In the genomic region with DNA sequence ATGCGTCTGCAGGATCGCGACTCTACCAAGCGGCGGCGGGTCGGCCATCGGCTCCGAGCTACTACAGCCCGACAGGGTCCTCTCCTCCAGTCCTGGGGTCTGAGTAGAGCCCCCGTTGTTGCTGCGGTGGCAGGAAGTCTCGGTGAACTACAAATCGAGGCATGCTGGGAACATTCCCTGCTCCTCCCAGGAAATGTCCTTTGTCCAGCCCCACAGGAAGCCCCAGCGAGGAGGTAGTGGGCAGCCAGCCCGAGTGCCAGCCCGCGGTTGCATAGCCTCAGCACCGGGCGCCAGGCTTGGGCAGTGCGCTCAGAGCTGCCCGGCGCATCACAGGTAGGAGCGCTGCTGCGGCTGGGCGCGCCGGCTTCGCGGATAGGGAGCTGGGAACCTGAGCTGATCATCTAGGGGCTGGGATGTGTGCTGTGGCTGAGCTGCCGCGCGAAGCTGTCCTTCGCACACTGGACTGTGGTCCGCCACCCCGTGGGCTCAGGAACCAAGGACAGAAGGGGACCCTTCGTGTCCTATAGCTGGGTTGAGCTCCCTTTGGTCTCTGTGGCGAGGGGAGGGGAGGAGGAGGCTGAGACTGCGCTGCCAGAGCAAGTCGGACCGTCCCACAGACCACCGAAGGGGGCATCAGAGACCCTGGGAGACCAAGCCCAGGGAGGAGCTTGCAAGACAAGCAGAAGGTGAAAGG, we compare ENCODE assay signal across 8 mouse cellular contexts. TPM values are rescaled to one million over a fixed set of nuclear protein-coding genes. Genes with fewer than 3 reads are reported as not detected.
DNase-seq lines count a peak whose midpoint lies in the region; ATAC-seq and TF ChIP-seq lines count a peak whose summit lies in the region.

A gene (plus strand): TSS at position 216 of the 694 bp plus-strand sequence.

- peak; percentile 29 to 63 for DNase-seq in adrenal gland, postnatal 4 days (ENCODE audit: low spot score in 2 of 2)
- DNase-seq in embryo, embryonic 9.5 days (ENCODE audit: extremely low spot score): peak; percentile 82
- peak; percentile 85 to 91 for DNase-seq in left cerebral cortex, postnatal 25 days (ENCODE audit: low spot score in 2 of 2)
- DNase-seq in right cerebral cortex, postnatal 25 days: peak; percentile 86
- no peak for DNase-seq in natural killer cell, adult 2 months (ENCODE audit: low spot score in 2 of 2)

- H3K27me3 ChIP-seq in intestine, postnatal 0 days (replicated peaks; ENCODE audit: control insufficient read depth, insufficient read depth, low read length): no peaks in the 10 kb centered on the region

- TF ChIP-seq CTCF in intestine, postnatal 0 days (IDR thresholded peaks at IDR 0.05; ENCODE audit: low read depth): peak; percentile 44

- no peaks in the 10 kb centered on the region for H3K4me1 ChIP-seq in intestine, postnatal 0 days (replicated peaks; ENCODE audit: control insufficient read depth, insufficient read depth, low read length)

- peak within 1 kb of the TSS; percentile 74 for H3K4me3 ChIP-seq in intestine, postnatal 0 days (ENCODE audit: low read depth, low read length)

- H3K9me3 ChIP-seq in intestine, postnatal 0 days (ENCODE audit: control insufficient read depth): no peaks in the 10 kb centered on the region

- H3K4me2 ChIP-seq in intestine, postnatal 0 days (replicated peaks; ENCODE audit: low read depth): peak within 1 kb of the TSS; percentile 94

- peak within 1 kb of the TSS; percentile 62 for H3K9ac ChIP-seq in intestine, postnatal 0 days (ENCODE audit: low read depth, low read length)

- peak; percentile 60 for ATAC-seq in granulocyte monocyte progenitor cell, adult 5-6 weeks (replicated peaks; ENCODE audit: poor library complexity, severe bottlenecking)
- ATAC-seq in intestine, postnatal 0 days: peak; percentile 67
- peak; percentile 63 for ATAC-seq in megakaryocyte progenitor cell, adult 5-6 weeks (replicated peaks; ENCODE audit: poor library complexity)

- peak within 1 kb of the TSS; percentile 46; the same call in 1 of the 2 replicates for H3K27ac ChIP-seq in intestine, postnatal 0 days (ENCODE audit: low read depth, low read length)

- H3K36me3 ChIP-seq in intestine, postnatal 0 days (ENCODE audit: control insufficient read depth, insufficient read depth): no peaks in the 10 kb centered on the region

- intact Hi-C loops in left cerebral cortex, postnatal 25 days (cut with DNase I): loop anchor here (2.0 kb wide), 2 partner anchors 36 to 44 kb away; no protein-coding TSS in a partner anchor

- WGBS in intestine, postnatal 0 days: under 1% methylated on average over 42 of the region's 42 CpGs

RNA-seq across cellular contexts. Expression of the gene that starts here (rescaled TPM):
- 1 to 10 TPM; 5.6 to 9.4 TPM for total RNA-seq in adrenal gland, postnatal 4 days (2021)
- total RNA-seq in granulocyte monocyte progenitor cell, adult 5-6 weeks (2014; fragmentation: Nextera tagmentation): 1.4 and 3.5 TPM in 2 replicates
- 0.36 and 1.5 TPM in 2 replicates for total RNA-seq in granulocyte monocyte progenitor cell, adult 5-6 weeks (2017)
- polyA plus RNA-seq in intestine, postnatal 0 days (2015; fragmentation: Nextera tagmentation; extraction: Ambion mirVana): 6.2 and 6.6 TPM in 2 replicates
- 10 to 100 TPM; 33.6 to 34.9 TPM for total RNA-seq in left cerebral cortex, postnatal 25 days (2021)
- total RNA-seq in megakaryocyte progenitor cell, adult 5-6 weeks (2015): 0.90 and 1.2 TPM in 2 replicates
- 0.54 and 0.84 TPM in 2 replicates for total RNA-seq in megakaryocyte progenitor cell, adult 5-6 weeks (2017)

Comparison
In these comparisons a context has a peak if more than half of its experiments do, and no peak if none do; other contexts are left out.
1. DNase-seq: peak in adrenal gland, postnatal 4 days (2 of 2), embryo, embryonic 9.5 days (single experiment), left cerebral cortex, postnatal 25 days (2 of 2) and right cerebral cortex, postnatal 25 days (single experiment); none in natural killer cell, adult 2 months (0 of 2).
2. Peak in every context shown above with its lines, with median percentiles within 50 percentile points of each other: ATAC-seq.